Mouse (Mus musculus) heart, embryonic 13.5 days (tissue): ENCODE measurements around the gene Mtpn. TPM values are rescaled to one million over a fixed set of nuclear protein-coding genes. Genes with fewer than 3 reads are reported as not detected.

ENCODE experiments used
- ATAC-seq: fragments of 200-750 bp; cut with Nextera tagmentation; 2 replicates; pipeline ENCODE4 v1.8.0; 2017; ENCODE audit warnings: moderate TSS enrichment; ENCODE audit not compliant: insufficient number of reproducible peaks, low FRiP score, low TSS enrichment; ENCODE audit errors: extremely low read depth
- H3K27ac ChIP-seq: fragments of 300-500 bp; sonication (generic); replicated peaks from 2 replicates; pipeline ENCODE4 v1.5.1; 2015; ENCODE audit warnings: moderate library complexity, mild to moderate bottlenecking, inconsistent platforms
- H3K27me3 ChIP-seq: fragments of 300-500 bp; sonication (generic); replicated peaks from 2 replicates; pipeline ENCODE4 v1.6.1; 2015; ENCODE audit warnings: mild to moderate bottlenecking, inconsistent platforms
- H3K36me3 ChIP-seq: fragments of 300-500 bp; sonication (generic); 2 replicates; pipeline ENCODE4 v1.6.1; 2015; ENCODE audit warnings: mild to moderate bottlenecking, inconsistent platforms
- H3K4me1 ChIP-seq: fragments of 300-500 bp; sonication (generic); 2 replicates; pipeline ENCODE4 v1.6.1; 2015; ENCODE audit warnings: inconsistent platforms
- H3K4me2 ChIP-seq: fragments of 300-500 bp; sonication (generic); 2 replicates; pipeline ENCODE4 v1.6.1; 2015; ENCODE audit warnings: inconsistent platforms, mild to moderate bottlenecking, moderate library complexity
- H3K4me3 ChIP-seq: fragments of 300-500 bp; sonication (generic); 2 replicates; pipeline ENCODE4 v1.5.1; 2015; ENCODE audit warnings: moderate library complexity, mild to moderate bottlenecking, inconsistent platforms
- H3K9ac ChIP-seq: fragments of 300-500 bp; sonication (generic); 2 replicates; pipeline ENCODE4 v1.6.1; 2015; ENCODE audit warnings: inconsistent platforms, mild to moderate bottlenecking, moderate library complexity
- H3K9me3 ChIP-seq: fragments of 300-500 bp; sonication (generic); 2 replicates; pipeline ENCODE4 v1.6.1; 2016; ENCODE audit warnings: inconsistent platforms
- WGBS: fragments of 180-500 bp; shearing (Covaris S2); methylation state at CpG from one replicate; pipeline ENCODE4 v1.1.7; 2015; ENCODE audit warnings: mixed read lengths; 5-methylcytosine and 5-hydroxymethylcytosine counted together
- polyA plus RNA-seq: library from polyadenylated mRNA; unstranded; fragments of >200 nt; fragmentation: Nextera tagmentation; extraction: Ambion mirVana; gene quantifications from 2 replicates; pipeline ENCODE4 v1.2.1, GENCODE M21; 2015

Mtpn gene
- 89.4 and 95.1 TPM in 2 replicates for polyA plus RNA-seq

GRCm38 (mm10) chr6:35539304-35540009 lies at the start of gene Mtpn:
Gene Mtpn, minus strand, starts transcription at chr6:35539888.
- ATAC-seq, result peak; percentile 99
- Histone ChIP-seq H3K9ac (peak within 1 kb of the TSS; percentile 96), H3K9me3 (no peaks in the 10 kb centered on the region), H3K4me1 (peaks cover 15% of the 10 kb centered on the region), H3K27ac (peak within 1 kb of the TSS; percentile 81), H3K36me3 (no peaks in the 10 kb centered on the region), H3K4me2 (peak within 1 kb of the TSS; percentile 89), H3K27me3 (no peaks in the 10 kb centered on the region), H3K4me3 (peak within 1 kb of the TSS; percentile 93)
- under 1% methylated on average over 61 of the region's 61 CpGs for WGBS

- H3K4me3 ChIP-seq, result no peak overlapping the region
- ATAC-seq, result no peak
- H3K9ac ChIP-seq, result no peak overlapping the region
- H3K36me3 ChIP-seq, result no peaks in the 10 kb centered on the region
- H3K27me3 ChIP-seq, result no peaks in the 10 kb centered on the region
- H3K27ac ChIP-seq, result no peak overlapping the region
- H3K4me2 ChIP-seq, result no peak overlapping the region
- H3K4me1 ChIP-seq, result no peaks in the 10 kb centered on the region
- H3K9me3 ChIP-seq, result no peaks in the 10 kb centered on the region
Measured at GRCm38 (mm10) chr6:35568731-35569130, 29.0 kb upstream of the Mtpn start.

- H3K4me2 ChIP-seq, result no peak overlapping the region
- no peaks in the 10 kb centered on the region for H3K4me1 ChIP-seq
- H3K36me3 ChIP-seq, result no peaks in the 10 kb centered on the region
- no peaks in the 10 kb centered on the region for H3K9me3 ChIP-seq
- ATAC-seq, result no peak
- no peak overlapping the region for H3K4me3 ChIP-seq
- no peak overlapping the region for H3K27ac ChIP-seq
- H3K27me3 ChIP-seq, result no peaks in the 10 kb centered on the region
- H3K9ac ChIP-seq, result no peak overlapping the region
Measured at GRCm38 (mm10) chr6:35567755-35568154, 28.1 kb upstream of the Mtpn start.

GRCm38 (mm10) chr6:35559950-35560349 lies 20.3 kb upstream of the Mtpn start:
- no peak for ATAC-seq
- Histone ChIP-seq H3K27ac (no peak overlapping the region), H3K4me3 (no peak overlapping the region), H3K9ac (no peak overlapping the region), H3K27me3 (no peaks in the 10 kb centered on the region), H3K4me2 (no peak overlapping the region), H3K4me1 (no peaks in the 10 kb centered on the region), H3K9me3 (no peaks in the 10 kb centered on the region), H3K36me3 (no peaks in the 10 kb centered on the region)
- 31% methylated on average over 2 of the region's 2 CpGs for WGBS

GRCm38 (mm10) chr6:35544352-35544751 lies 4.7 kb upstream of the Mtpn start:
- no peak overlapping the region for H3K4me3 ChIP-seq
- H3K27ac ChIP-seq, result no peak overlapping the region
- H3K36me3 ChIP-seq, result no peaks in the 10 kb centered on the region
- no peaks in the 10 kb centered on the region for H3K27me3 ChIP-seq
- H3K4me2 ChIP-seq, result no peak overlapping the region
- no peak overlapping the region for H3K9ac ChIP-seq
- no peak for ATAC-seq
- peaks cover 10% of the 10 kb centered on the region; the same call in 1 of the 2 replicates for H3K9me3 ChIP-seq
- H3K4me1 ChIP-seq, result no peaks in the 10 kb centered on the region

- H3K4me2 ChIP-seq, result no peak overlapping the region
- ATAC-seq, result no peak
- no peak overlapping the region for H3K4me3 ChIP-seq
- no peak overlapping the region for H3K27ac ChIP-seq
- no peak overlapping the region for H3K9ac ChIP-seq
- H3K27me3 ChIP-seq, result no peaks in the 10 kb centered on the region
- peaks cover 10% of the 10 kb centered on the region; the same call in 1 of the 2 replicates for H3K9me3 ChIP-seq
- peaks cover 11% of the 10 kb centered on the region for H3K4me1 ChIP-seq
- H3K36me3 ChIP-seq, result no peaks in the 10 kb centered on the region
- 55% methylated on average over 8 of the region's 8 CpGs for WGBS
Measured at GRCm38 (mm10) chr6:35542656-35543400, 3.1 kb upstream of the Mtpn start.

- 87% methylated on average over 9 of the region's 9 CpGs for WGBS
- H3K4me2 ChIP-seq, result no peak overlapping the region
- no peaks in the 10 kb centered on the region for H3K36me3 ChIP-seq
- H3K4me3 ChIP-seq, result no peak overlapping the region
- H3K27me3 ChIP-seq, result no peaks in the 10 kb centered on the region
- H3K27ac ChIP-seq, result no peak overlapping the region
- ATAC-seq, result no peak
- peaks cover 15% of the 10 kb centered on the region for H3K4me1 ChIP-seq
- no peaks in the 10 kb centered on the region for H3K9me3 ChIP-seq
- no peak overlapping the region for H3K9ac ChIP-seq
Measured at GRCm38 (mm10) chr6:35540377-35540776, 689 bp upstream of the Mtpn start.

GRCm38 (mm10) chr6:35538757-35539303 lies 858 bp downstream of the Mtpn start:
- no peaks in the 10 kb centered on the region for H3K9me3 ChIP-seq
- WGBS, result 4% methylated on average over 21 of the region's 21 CpGs
- H3K4me2 ChIP-seq, result peak overlapping the region; percentile 89
- no peaks in the 10 kb centered on the region for H3K36me3 ChIP-seq
- no peaks in the 10 kb centered on the region for H3K27me3 ChIP-seq
- peak overlapping the region; percentile 81 for H3K27ac ChIP-seq
- peak overlapping the region; percentile 96 for H3K9ac ChIP-seq
- ATAC-seq, result no peak
- peak overlapping the region; percentile 93 for H3K4me3 ChIP-seq
- peaks cover 15% of the 10 kb centered on the region for H3K4me1 ChIP-seq

GRCm38 (mm10) chr6:35536021-35536420 lies 3.7 kb downstream of the Mtpn start:
- 91% methylated on average over 7 of the region's 7 CpGs for WGBS
- no peak overlapping the region for H3K4me2 ChIP-seq
- H3K9ac ChIP-seq, result no peak overlapping the region
- H3K9me3 ChIP-seq, result no peaks in the 10 kb centered on the region
- ATAC-seq, result no peak
- H3K36me3 ChIP-seq, result no peaks in the 10 kb centered on the region
- H3K27me3 ChIP-seq, result no peaks in the 10 kb centered on the region
- peaks cover 15% of the 10 kb centered on the region for H3K4me1 ChIP-seq
- no peak overlapping the region for H3K4me3 ChIP-seq
- H3K27ac ChIP-seq, result no peak overlapping the region

- no peaks in the 10 kb centered on the region for H3K9me3 ChIP-seq
- no peaks in the 10 kb centered on the region for H3K27me3 ChIP-seq
- H3K9ac ChIP-seq, result no peak overlapping the region
- no peak overlapping the region for H3K4me3 ChIP-seq
- no peak overlapping the region for H3K27ac ChIP-seq
- no peak for ATAC-seq
- H3K4me2 ChIP-seq, result no peak overlapping the region
- peaks cover 35% of the 10 kb centered on the region for H3K36me3 ChIP-seq
- no peaks in the 10 kb centered on the region for H3K4me1 ChIP-seq
Measured at GRCm38 (mm10) chr6:35513362-35513761, 26.3 kb downstream of the Mtpn start.

GRCm38 (mm10) chr6:35504781-35505180 lies 34.9 kb downstream of the Mtpn start:
- Histone ChIP-seq H3K9ac (no peak overlapping the region), H3K9me3 (no peaks in the 10 kb centered on the region), H3K27ac (no peak overlapping the region), H3K27me3 (no peaks in the 10 kb centered on the region), H3K36me3 (peaks cover 20% of the 10 kb centered on the region; the same call in 1 of the 2 replicates), H3K4me1 (no peaks in the 10 kb centered on the region), H3K4me3 (no peak overlapping the region), H3K4me2 (no peak overlapping the region)
- no peak for ATAC-seq
- 89% methylated on average over 2 of the region's 2 CpGs for WGBS
